Mouse (Mus musculus) CH12.LX (cell line): Measurements from ENCODE around the gene Msh2. TPM values are rescaled to one million over a fixed set of nuclear protein-coding genes. Genes with fewer than 3 reads are reported as not detected.

Source experiments
- DNase-seq: peaks from one replicate; pipeline ENCODE4 v3.0.0-alpha.2; 2013; ENCODE audit errors: extremely low read depth
- H3K27ac ChIP-seq: 2 replicates; pipeline ENCODE4 v1.5.1; 2012; ENCODE audit warnings: low read depth, mild to moderate bottlenecking, control low read depth, moderate library complexity; ENCODE audit not compliant: insufficient read depth
- H3K27me3 ChIP-seq: replicated peaks from 2 replicates; pipeline ENCODE3; 2012; ENCODE audit warnings: inconsistent platforms
- H3K36me3 ChIP-seq, 2 experiments: replicated peaks in 1 of 2; 2 replicates each; pipeline versions ENCODE3 to v1.6.1; 2012; ENCODE audit warnings: inconsistent platforms in 1 of 2, low read length in 1 of 2, mild to moderate bottlenecking in 1 of 2, mixed read lengths in 1 of 2, moderate library complexity in 1 of 2; ENCODE audit not compliant: control insufficient read depth in 1 of 2, insufficient read depth in 1 of 2
- H3K4me1 ChIP-seq, 2 experiments: 2 replicates each; pipeline ENCODE4 v1.6.1; 2012; ENCODE audit warnings: inconsistent platforms in 1 of 2, moderate library complexity in 1 of 2; ENCODE audit not compliant: insufficient read depth in 2 of 2, control insufficient read depth in 1 of 2
- H3K4me2 ChIP-seq: 2 replicates; pipeline ENCODE4 v1.6.1; 2012; ENCODE audit warnings: low read depth, mild to moderate bottlenecking, control low read depth; ENCODE audit not compliant: poor library complexity, insufficient read depth, severe bottlenecking
- H3K4me3 ChIP-seq, 3 experiments: fragments of 150-350 bp in 1 of 3; sonication (generic) in 1 of 3; replicated peaks in 1 of 3; 2 replicates each; pipeline versions ENCODE3 to v1.5.1; 2011 to 2012; ENCODE audit warnings: low read depth in 2 of 3, low read length in 2 of 3, mild to moderate bottlenecking in 2 of 3, moderate library complexity in 2 of 3, control low read depth in 1 of 3, improper control_type of control experiment in 1 of 3, inconsistent platforms in 1 of 3, mixed read lengths in 1 of 3; ENCODE audit not compliant: poor library complexity in 1 of 3
- H3K79me2 ChIP-seq: replicated peaks from 2 replicates; pipeline ENCODE4 v1.6.1; 2012; ENCODE audit warnings: mild to moderate bottlenecking, moderate library complexity; ENCODE audit not compliant: control insufficient read depth, poor library complexity, insufficient read depth, severe bottlenecking; ENCODE audit errors: extremely low read depth
- H3K9ac ChIP-seq: 2 replicates; pipeline ENCODE4 v1.6.1; 2012; ENCODE audit warnings: low read depth, mild to moderate bottlenecking, control low read depth, moderate library complexity; ENCODE audit not compliant: insufficient read depth
- H3K9me3 ChIP-seq: replicated peaks from 2 replicates; pipeline ENCODE3; 2012; ENCODE audit warnings: low read length, inconsistent platforms, mixed read lengths
- CHD2 ChIP-seq: IDR thresholded peaks from 2 replicates; pipeline ENCODE4 v1.6.1; 2011; ENCODE audit warnings: low read length, improper control_type of control experiment
- CTCF ChIP-seq, 2 experiments: IDR thresholded peaks in 1 of 2; conservative IDR thresholded peaks in 1 of 2; 2 replicates each; pipeline ENCODE4 v1.5.1; 2011 to 2012; ENCODE audit warnings: low read depth in 2 of 2, low read length in 2 of 2, improper control_type of control experiment in 1 of 2, inconsistent platforms in 1 of 2, mild to moderate bottlenecking in 1 of 2, moderate library complexity in 1 of 2
- ETS1 ChIP-seq: conservative IDR thresholded peaks from 2 replicates; pipeline ENCODE4 v1.6.1; 2012; ENCODE audit warnings: low read depth, mild to moderate bottlenecking, inconsistent platforms, low read length, improper control_type of control experiment, moderate library complexity
- GABPA ChIP-seq: IDR thresholded peaks from 2 replicates; pipeline ENCODE4 v1.6.1; 2012; ENCODE audit warnings: low read depth, low read length, improper control_type of control experiment, inconsistent platforms; ENCODE audit not compliant: insufficient replicate concordance
- IRF4 ChIP-seq: IDR thresholded peaks from 2 replicates; pipeline ENCODE4 v1.6.1; 2014; ENCODE audit warnings: low read depth, mild to moderate bottlenecking, inconsistent platforms, low read length, improper control_type of control experiment
- KAT2A ChIP-seq: IDR thresholded peaks from 2 replicates; pipeline ENCODE4 v1.6.1; 2012; ENCODE audit warnings: low read length, improper control_type of control experiment, inconsistent platforms; ENCODE audit not compliant: insufficient replicate concordance
- MAX ChIP-seq: IDR thresholded peaks from 2 replicates; pipeline ENCODE4 v1.6.1; 2011; ENCODE audit warnings: low read length, improper control_type of control experiment
- MEF2A ChIP-seq: IDR thresholded peaks from 2 replicates; pipeline ENCODE4 v1.6.1; 2014; ENCODE audit warnings: low read depth, mild to moderate bottlenecking, inconsistent platforms, low read length, improper control_type of control experiment, borderline replicate concordance
- POLR2AphosphoS2 ChIP-seq: IDR thresholded peaks from 2 replicates; pipeline ENCODE4 v1.6.1; 2011; ENCODE audit warnings: low read depth, low read length, improper control_type of control experiment
- RAD21 ChIP-seq: IDR thresholded peaks from 2 replicates; pipeline ENCODE4 v1.6.1; 2011; ENCODE audit warnings: low read depth, mild to moderate bottlenecking, low read length, improper control_type of control experiment, moderate library complexity
- SIN3A ChIP-seq: IDR thresholded peaks from 2 replicates; pipeline ENCODE4 v1.6.1; 2012; ENCODE audit warnings: low read length, improper control_type of control experiment, inconsistent platforms
- TCF12 ChIP-seq: IDR thresholded peaks from 2 replicates; pipeline ENCODE4 v1.6.1; 2014; ENCODE audit warnings: low read depth, mild to moderate bottlenecking, inconsistent platforms, low read length, improper control_type of control experiment
- USF2 ChIP-seq: conservative IDR thresholded peaks from 2 replicates; pipeline ENCODE4 v1.6.1; 2011; ENCODE audit warnings: low read depth, low read length, improper control_type of control experiment
- ZC3H11A ChIP-seq: IDR thresholded peaks from 2 replicates; pipeline ENCODE4 v1.6.1; 2012; ENCODE audit warnings: low read depth, mild to moderate bottlenecking, inconsistent platforms, low read length, improper control_type of control experiment
- ZMIZ1 ChIP-seq: IDR thresholded peaks from 2 replicates; pipeline ENCODE4 v1.6.1; 2012; ENCODE audit warnings: low read depth, mild to moderate bottlenecking, inconsistent platforms, low read length, improper control_type of control experiment
- ZNF384 ChIP-seq: IDR thresholded peaks from 2 replicates; pipeline ENCODE4 v1.6.1; 2012; ENCODE audit warnings: low read depth, low read length, improper control_type of control experiment, inconsistent platforms
- dilution Hi-C: fragments of 300-500 bp; cut with MboI; formaldehyde crosslinking; loops from 2 replicates; pipeline ENCODE4 v1.14.3; 2020; ENCODE audit warnings: low sequenced_read_pairs; ENCODE audit not compliant: extremely low pct_unique_long_range_greater_than_20kb, extremely low pct_ligation_motif_present
- in situ Hi-C: fragments of 300-500 bp; cut with MboI; formaldehyde crosslinking; loops from 3 replicates; pipeline ENCODE4 v1.14.3; 2019; ENCODE audit warnings: low sequenced_read_pairs, low pct_ligation_motif_present, low pct_unique_long_range_greater_than_20kb, mixed read lengths
- polyA plus RNA-seq: library from polyadenylated mRNA; unstranded; fragments of >175 nt; gene quantifications from 2 replicates; pipeline ENCODE4 v1.2.1, GENCODE M21; 2012; ENCODE audit warnings: low read depth; ENCODE audit not compliant: insufficient read length
- total RNA-seq, 2 experiments: library from RNA; depleted of rRNA; stranded (reverse); fragments of 300-350 nt in 1 of 2; fragments of >200 nt in 1 of 2; gene quantifications; 2 replicates each; pipeline ENCODE4 v1.2.3; 2012 to 2014

The Msh2 gene
- total and polyA plus RNA-seq, 3 experiments = 34.8 to 48.2 (median 47.5) TPM

DNA sequence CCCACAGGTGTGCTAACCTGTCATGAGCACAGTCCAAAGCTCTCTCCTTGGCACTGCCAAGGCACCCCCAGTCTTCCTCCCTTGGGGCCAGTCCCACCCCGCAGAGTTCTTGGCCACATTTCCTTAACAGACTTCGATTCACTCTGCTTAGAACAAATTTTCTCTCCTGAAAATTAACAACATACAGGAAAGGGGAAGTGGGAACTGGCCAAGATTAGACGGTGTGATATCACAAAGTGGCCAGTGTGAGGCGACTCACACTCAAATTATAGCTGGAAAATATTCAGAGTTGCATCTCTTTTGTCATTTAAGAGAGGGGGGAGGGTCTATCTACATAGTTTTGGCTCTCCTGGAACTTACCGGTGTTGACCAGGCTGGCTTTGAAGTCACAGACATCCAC lies 32.9 kb upstream of the Msh2 start:
- dilution Hi-C loops = no loop called here
- no peaks in the 10 kb centered on the region for H3K9me3 ChIP-seq
- in situ Hi-C loops = no loop called here
- H3K27me3 ChIP-seq = peaks cover 41% of the 10 kb centered on the region
- H3K27ac ChIP-seq = no peak overlapping the region
- peaks cover 0 to 20% of the 10 kb centered on the region in 2 experiments; a peak in 2 of 4 replicates for H3K4me1 ChIP-seq
- H3K4me2 ChIP-seq = no peak overlapping the region; the same call in 1 of the 2 replicates
- H3K79me2 ChIP-seq = no peaks in the 10 kb centered on the region
- no peak overlapping the region for H3K4me3 ChIP-seq
- H3K36me3 ChIP-seq = no peaks in the 10 kb centered on the region
- peak; percentile 45 for DNase-seq
- no peak overlapping the region for H3K9ac ChIP-seq
- TF ChIP-seq IRF4 (peak; percentile 86), ZNF384 (no peak), ZC3H11A (no peak), CTCF (conservative IDR thresholded peaks at IDR 0.05 in 1 of 2, IDR thresholded peaks at IDR 0.05 in 1 of 2; ENCODE audit: low read depth in 2 of 2, low read length in 2 of 2) (peak in 1 of 2 experiments; percentile 50; a peak in 2 of 4 replicates), RAD21 (peak; percentile 18), ETS1 (no peak), CHD2 (no peak; the same call in 1 of the 2 replicates), MAX (no peak), ZMIZ1 (no peak), GABPA (no peak), MEF2A (peak; percentile 9; the same call in 1 of the 2 replicates)

DNA sequence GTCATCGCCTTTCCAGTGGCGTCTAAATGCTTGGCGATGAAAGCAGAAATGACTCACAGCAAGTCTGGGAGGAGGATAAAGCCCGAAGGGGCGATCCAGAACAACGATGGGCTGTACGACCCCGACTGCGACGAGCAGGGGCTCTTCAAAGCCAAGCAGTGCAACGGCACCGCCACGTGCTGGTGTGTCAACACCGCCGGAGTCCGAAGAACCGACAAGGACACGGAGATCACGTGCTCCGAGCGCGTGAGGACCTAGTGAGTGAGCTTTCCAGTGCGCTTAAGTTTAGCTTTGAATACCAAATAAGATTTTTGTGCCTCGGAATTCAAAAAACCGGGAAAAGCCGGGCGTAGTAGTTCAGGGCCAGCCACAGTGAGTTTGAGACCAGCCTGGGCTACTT lies 31.9 kb upstream of the Msh2 start:
- Histone ChIP-seq H3K4me1 (peaks cover 0 to 20% of the 10 kb centered on the region in 2 experiments; a peak in 2 of 4 replicates), H3K9me3 (no peaks in the 10 kb centered on the region), H3K27ac (no peak overlapping the region), H3K27me3 (peaks cover 35% of the 10 kb centered on the region), H3K36me3 (no peaks in the 10 kb centered on the region), H3K9ac (no peak overlapping the region), H3K4me2 (no peak overlapping the region), H3K4me3 (no peak overlapping the region), H3K79me2 (no peaks in the 10 kb centered on the region)
- no peak for TF ChIP-seq RAD21
- no peak for TF ChIP-seq SIN3A
- TF ChIP-seq MEF2A = no peak
- TF ChIP-seq USF2 = no peak
- no peak for TF ChIP-seq POLR2AphosphoS2
- no peak for TF ChIP-seq TCF12
- no peak for TF ChIP-seq KAT2A
- in situ Hi-C loops (no loop called here), dilution Hi-C loops (no loop called here)
- DNase-seq = no peak
